Mouse (Mus musculus): ENCODE data around the gene Uba2.

DNA sequence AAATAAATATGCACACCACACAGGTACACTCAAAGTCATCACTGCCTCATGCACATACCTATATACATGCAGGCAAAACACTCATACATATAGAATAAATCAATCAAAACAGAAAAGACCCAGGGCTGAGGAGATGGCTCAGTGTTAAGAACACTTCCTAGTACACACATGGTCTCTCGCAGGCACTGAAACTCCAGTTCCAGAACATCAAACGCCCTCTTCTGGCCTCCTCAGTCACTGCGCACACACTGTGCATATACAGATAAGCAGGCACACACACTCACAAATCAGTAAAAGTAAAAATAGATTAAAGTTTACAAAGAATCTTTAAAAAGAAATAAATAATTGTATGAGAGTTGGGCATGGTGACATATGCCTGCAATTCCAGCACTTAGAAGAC lies 43.1 kb downstream of the Uba2 start:
- no peak for TF ChIP-seq POLR2A (IDR thresholded peaks at IDR 0.05; ENCODE audit: extremely low read depth, insufficient read depth, low read length)
- no peak for TF ChIP-seq CTCF (IDR thresholded peaks at IDR 0.05; ENCODE audit: low read depth, low read length)
